Comparison of ENCODE assay signal across 16 mouse cellular contexts in the genomic region with DNA sequence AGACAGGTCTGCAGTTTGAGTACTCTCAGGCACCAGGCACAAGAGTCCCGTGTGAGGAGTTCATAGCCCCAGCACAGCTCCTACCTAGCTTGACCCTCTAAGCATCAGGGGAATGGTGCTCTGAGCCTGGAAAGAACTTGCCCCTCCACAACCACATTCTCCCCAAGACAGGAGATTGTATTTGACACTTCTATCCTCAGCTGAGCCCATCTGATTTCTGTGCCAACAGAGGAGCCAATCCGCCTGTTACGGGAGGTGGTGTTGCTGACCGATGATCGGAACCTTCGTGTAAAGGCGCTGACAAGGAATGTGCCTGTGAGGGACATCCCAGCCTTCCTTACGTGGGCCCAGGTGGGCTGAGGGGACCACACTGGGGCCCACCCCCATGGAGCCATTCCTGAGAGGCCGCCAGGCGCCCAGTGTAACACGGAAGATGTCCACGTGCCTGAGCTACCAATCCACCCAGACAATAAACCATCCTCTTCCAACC. TPM values are rescaled to one million over a fixed set of nuclear protein-coding genes. Genes with fewer than 3 reads are reported as not detected.
DNase-seq lines count a peak whose midpoint lies in the region; ATAC-seq and TF ChIP-seq lines count a peak whose summit lies in the region.
"Had no signal": no experiment of that assay in that cellular context is flagged by ENCODE, and none has a peak within 500 bp of the region (broad histone marks: within the 10 kb centered on the region; RNA-seq: fewer than 3 reads in every experiment).

No protein-coding gene starts in this region.

- H3K27ac ChIP-seq in kidney, postnatal 0 days: peak overlapping the region; percentile 66
- H3K27ac ChIP-seq in ES-E14 (ENCODE audit: insufficient read depth, low read depth, low read length, poor library complexity, severe bottlenecking): no peak overlapping the region
- H3K27ac ChIP-seq in limb, embryonic 13.5 days: peak overlapping the region; percentile 48; the same call in 1 of the 2 replicates
- H3K27ac ChIP-seq: hindbrain, embryonic 13.5 days; liver, embryonic 13.5 days had no signal

- 0 out of 2 replicates have a peak overlapping the region, but pooled peaks have one; percentile 1 for H3K9ac ChIP-seq in kidney, postnatal 0 days (ENCODE audit: low read depth, low read length)
- H3K9ac ChIP-seq in ES-E14 (ENCODE audit: insufficient read depth, low read depth, low read length, poor library complexity, severe bottlenecking): peak overlapping the region; percentile 23; the same call in 1 of the 2 replicates
- H3K9ac ChIP-seq in limb, embryonic 13.5 days: peak overlapping the region; percentile 90
- H3K9ac ChIP-seq: embryonic facial prominence, embryonic 12.5 days; hindbrain, embryonic 13.5 days; liver, embryonic 13.5 days had no signal

- peak; percentile 92 for DNase-seq in heart, adult 11 months
- DNase-seq in heart, postnatal 14 days: no peak
- no peak for DNase-seq in kidney, postnatal 0 days (ENCODE audit: low spot score)
- no peak for DNase-seq in kidney, postnatal 36 days
- DNase-seq in ES-E14 (ENCODE audit: low read depth, low spot score): no peak
- DNase-seq in c-Kit-positive CD71-positive TER-119-positive erythroid progenitor cells, embryonic 14.5 days (ENCODE audit: low spot score): no peak
- DNase-seq: cerebellum, postnatal 14 days; liver, embryonic 13.5 days had no signal

- in situ Hi-C loops in ES-E14 (cut with MboI; ENCODE audit: low sequenced_read_pairs in 2 of 2, unreplicated experiment in 2 of 2): no loop called here

- peaks cover 25% of the 10 kb centered on the region; the same call in 1 of the 2 replicates for H3K36me3 ChIP-seq in kidney, postnatal 0 days (ENCODE audit: insufficient read depth, low read length)
- no peaks in the 10 kb centered on the region; the same call in 1 of the 2 replicates for H3K36me3 ChIP-seq in ES-E14 (ENCODE audit: control insufficient read depth, insufficient read depth, low read length, poor library complexity, severe bottlenecking)
- peaks cover 94% of the 10 kb centered on the region for H3K36me3 ChIP-seq in limb, embryonic 13.5 days

- 0 out of 2 replicates have a peak, but pooled peaks cover 4% of the 10 kb centered on the region for H3K27me3 ChIP-seq in kidney, postnatal 0 days (ENCODE audit: insufficient read depth, low read length)
- H3K27me3 ChIP-seq in limb, embryonic 13.5 days: peaks cover 51% of the 10 kb centered on the region

- WGBS in kidney, postnatal 0 days: 71% methylated on average over 12 of the region's 12 CpGs
- 85% methylated on average over 12 of the region's 12 CpGs for WGBS in limb, embryonic 13.5 days

- peaks cover 26% of the 10 kb centered on the region for H3K4me1 ChIP-seq in kidney, postnatal 0 days (replicated peaks; ENCODE audit: insufficient read depth, low read length)
- H3K4me1 ChIP-seq in ES-E14 (ENCODE audit: control insufficient read depth in 2 of 2, insufficient read depth in 2 of 2, low read length in 2 of 2, poor library complexity in 1 of 2): peaks cover 0 to 12% of the 10 kb centered on the region in 2 experiments; a peak in 1 of 4 replicates
- H3K4me1 ChIP-seq in limb, embryonic 13.5 days: peaks cover 69% of the 10 kb centered on the region

- no peak for ATAC-seq in kidney, postnatal 0 days (replicated peaks; ENCODE audit: low FRiP score, low read depth)
- no peak for ATAC-seq in limb, embryonic 13.5 days (ENCODE audit: low FRiP score, low read depth)
- no peak for ATAC-seq in erythroblast, adult 5-6 weeks (replicated peaks; ENCODE audit: low FRiP score, poor library complexity, severe bottlenecking)
- ATAC-seq: activated CD4-positive, CD25-positive, alpha-beta regulatory T cell, adult 4 months; forebrain, embryonic 14.5 days had no signal

- TF ChIP-seq CTCF in kidney, postnatal 0 days (IDR thresholded peaks at IDR 0.05; ENCODE audit: low read depth): no peak

- H3K4me3 ChIP-seq in kidney, postnatal 0 days (replicated peaks; ENCODE audit: low read depth, low read length): no peak overlapping the region
- peak overlapping the region in 1 of 2 experiments; percentile 27; a peak in 1 of 4 replicates for H3K4me3 ChIP-seq in ES-E14 (ENCODE audit: insufficient read depth in 1 of 2, low read depth in 1 of 2, low read length in 2 of 2, poor library complexity in 1 of 2, severe bottlenecking in 1 of 2)
- no peak overlapping the region; the same call in 1 of the 2 replicates for H3K4me3 ChIP-seq in limb, embryonic 13.5 days
- H3K4me3 ChIP-seq: embryonic facial prominence, embryonic 12.5 days; hindbrain, embryonic 13.5 days; liver, embryonic 13.5 days; megakaryocyte, embryonic 14.5 days had no signal

- peak overlapping the region; percentile 15; the same call in 1 of the 2 replicates for H3K4me2 ChIP-seq in kidney, postnatal 0 days (ENCODE audit: low read length)
- H3K4me2 ChIP-seq in limb, embryonic 13.5 days (replicated peaks): peak overlapping the region; percentile 87
- H3K4me2 ChIP-seq: hindbrain, embryonic 13.5 days; liver, embryonic 13.5 days had no signal

- intact Hi-C loops in heart, postnatal 14 days (cut with DNase I): loop anchor here (5.0 to 10.0 kb wide), 2 partner anchors 60 to 298 kb away; no protein-coding TSS in a partner anchor

- H3K9me3 ChIP-seq in kidney, postnatal 0 days (replicated peaks; ENCODE audit: low read length): no peaks in the 10 kb centered on the region
- H3K9me3 ChIP-seq in ES-E14 (ENCODE audit: control insufficient read depth, insufficient read depth, low read depth, low read length): no peaks in the 10 kb centered on the region
- no peaks in the 10 kb centered on the region for H3K9me3 ChIP-seq in limb, embryonic 13.5 days
- H3K9me3 ChIP-seq: embryonic facial prominence, embryonic 12.5 days; hindbrain, embryonic 13.5 days; liver, embryonic 13.5 days had no signal

TF ChIP-seq in ES-E14, 5 proteins besides CTCF, POLR2A, EP300 and RAD21:
- TF ChIP-seq HCFC1 (IDR thresholded peaks at IDR 0.05; ENCODE audit: borderline replicate concordance, insufficient read depth, low read length): no peak
- no peak for TF ChIP-seq CHD2 (IDR thresholded peaks at IDR 0.05; ENCODE audit: low read depth, low read length)
- no peak for TF ChIP-seq ZNF384 (IDR thresholded peaks at IDR 0.05; ENCODE audit: low read depth, low read length)
- no peak for TF ChIP-seq MAFK (IDR thresholded peaks at IDR 0.05; ENCODE audit: insufficient read depth, low read depth, low read length)
- TF ChIP-seq ZC3H11A (IDR thresholded peaks at IDR 0.05; ENCODE audit: borderline replicate concordance, low read depth, low read length): no peak
TF ChIP-seq in ES-E14: peak in this region for 0.

RNA-seq across cellular contexts. Expression of gene Hic1, which starts 6.7 kb away (rescaled TPM):
- total RNA-seq in heart, postnatal 14 days (2021): 10 to 100 TPM; 22.7 to 26.3 TPM
- 18.5 and 26.9 TPM in 2 replicates for polyA plus RNA-seq in kidney, postnatal 0 days (2015; fragmentation: Nextera tagmentation; extraction: Ambion mirVana)
- total RNA-seq in ES-E14 (2012; rRNA removed): 1.4 and 2.1 TPM in 2 replicates
- 28.2 and 29.3 TPM in 2 replicates for polyA plus RNA-seq in limb, embryonic 13.5 days (2015; fragmentation: Nextera tagmentation; extraction: Ambion mirVana)
- not detected in 2 replicates for total RNA-seq in erythroblast, adult 5-6 weeks (2015; ENCODE audit: low replicate concordance)
- total RNA-seq in erythroblast, adult 5-6 weeks (2017; ENCODE audit: low replicate concordance): not detected in 2 replicates
- total RNA-seq: granulocyte monocyte progenitor cell, adult 5-6 weeks had no signal

RNA-seq across cellular contexts. Expression of gene Ovca2, which starts 16.0 kb away (rescaled TPM):
- total RNA-seq in heart, postnatal 14 days (2021): 1 to 10 TPM; 7.1 TPM
- 26.6 and 28.3 TPM in 2 replicates for polyA plus RNA-seq in kidney, postnatal 0 days (2015; fragmentation: Nextera tagmentation; extraction: Ambion mirVana)
- 11.7 and 14.8 TPM in 2 replicates for total RNA-seq in ES-E14 (2012; rRNA removed)
- polyA plus RNA-seq in limb, embryonic 13.5 days (2015; fragmentation: Nextera tagmentation; extraction: Ambion mirVana): 27.8 and 29.5 TPM in 2 replicates
- 1.9 and 6.7 TPM in 2 replicates for total RNA-seq in erythroblast, adult 5-6 weeks (2015; ENCODE audit: low replicate concordance)
- 4.6 and 5.7 TPM in 2 replicates for total RNA-seq in erythroblast, adult 5-6 weeks (2017; ENCODE audit: low replicate concordance)

RNA-seq across cellular contexts. Expression of gene Dph1, which starts 28.4 kb away (rescaled TPM):
- total RNA-seq in heart, postnatal 14 days (2021): 1 to 10 TPM; 9.9 TPM
- polyA plus RNA-seq in kidney, postnatal 0 days (2015; fragmentation: Nextera tagmentation; extraction: Ambion mirVana): 26.3 TPM in 2 replicates
- total RNA-seq in ES-E14 (2012; rRNA removed): 32.8 and 43.6 TPM in 2 replicates
- 23.9 and 24.9 TPM in 2 replicates for polyA plus RNA-seq in limb, embryonic 13.5 days (2015; fragmentation: Nextera tagmentation; extraction: Ambion mirVana)
- 0.58 and 4.2 TPM in 2 replicates for total RNA-seq in erythroblast, adult 5-6 weeks (2015; ENCODE audit: low replicate concordance)
- total RNA-seq in erythroblast, adult 5-6 weeks (2017; ENCODE audit: low replicate concordance): 3.6 and 4.5 TPM in 2 replicates

RNA-seq across cellular contexts. Expression of gene Rtn4rl1, which starts 30.9 kb away (rescaled TPM):
- 10 to 100 TPM; 10.6 to 13.2 TPM for total RNA-seq in heart, postnatal 14 days (2021)
- polyA plus RNA-seq in kidney, postnatal 0 days (2015; fragmentation: Nextera tagmentation; extraction: Ambion mirVana): 4.2 and 4.6 TPM in 2 replicates
- 1.0 and 1.1 TPM in 2 replicates for total RNA-seq in ES-E14 (2012; rRNA removed)
- 2.3 and 3.1 TPM in 2 replicates for polyA plus RNA-seq in limb, embryonic 13.5 days (2015; fragmentation: Nextera tagmentation; extraction: Ambion mirVana)
- not detected in 2 replicates for total RNA-seq in erythroblast, adult 5-6 weeks (2015; ENCODE audit: low replicate concordance)
- not detected in 2 replicates for total RNA-seq in erythroblast, adult 5-6 weeks (2017; ENCODE audit: low replicate concordance)

Comparison
In these comparisons a context has a peak if more than half of its experiments do, and no peak if none do; other contexts are left out.
1. H3K9ac ChIP-seq: peak in every context shown above with its lines; median percentile 90 in limb, embryonic 13.5 days; 23 in ES-E14; 1 in kidney, postnatal 0 days.